Mouse (Mus musculus) liver, embryonic 11.5 days (tissue): Measurements from ENCODE around the gene Ntn5. TPM values are rescaled to one million over a fixed set of nuclear protein-coding genes. Genes with fewer than 3 reads are reported as not detected.

Experiments
- ATAC-seq: fragments of 200-750 bp; cut with Nextera tagmentation; replicated peaks from 2 replicates; pipeline ENCODE4 v1.8.0; 2017; ENCODE audit warnings: moderate number of reproducible peaks, mild to moderate bottlenecking, moderate TSS enrichment, moderate library complexity; ENCODE audit not compliant: low FRiP score
- DNase-seq: peaks from one replicate; pipeline ENCODE4 v3.0.0-alpha.2; 2017; ENCODE audit warnings: low spot score
- H3K27ac ChIP-seq: fragments of 300-500 bp; sonication (generic); 2 replicates; pipeline ENCODE4 v1.5.1; 2014; ENCODE audit warnings: mild to moderate bottlenecking, low read depth, low read length, control low read depth
- H3K27me3 ChIP-seq: fragments of 300-500 bp; sonication (generic); replicated peaks from 2 replicates; pipeline ENCODE4 v1.6.1; 2014; ENCODE audit warnings: low read length, mixed read lengths; ENCODE audit not compliant: control insufficient read depth, insufficient read depth
- H3K36me3 ChIP-seq: fragments of 300-500 bp; sonication (generic); 2 replicates; pipeline ENCODE4 v1.6.1; 2014; ENCODE audit warnings: mild to moderate bottlenecking, low read length, moderate library complexity, mixed read lengths; ENCODE audit not compliant: control insufficient read depth, insufficient read depth
- H3K4me1 ChIP-seq: fragments of 300-500 bp; sonication (generic); replicated peaks from 2 replicates; pipeline ENCODE4 v1.6.1; 2014; ENCODE audit warnings: low read length, mixed read lengths; ENCODE audit not compliant: control insufficient read depth, insufficient read depth
- H3K4me2 ChIP-seq: fragments of 300-500 bp; sonication (generic); 2 replicates; pipeline ENCODE4 v1.6.1; 2014; ENCODE audit warnings: mild to moderate bottlenecking, control low read depth, moderate library complexity
- H3K4me3 ChIP-seq: fragments of 300-500 bp; sonication (generic); 2 replicates; pipeline ENCODE4 v1.5.1; 2014; ENCODE audit warnings: low read depth, low read length, control low read depth
- H3K9ac ChIP-seq: fragments of 300-500 bp; sonication (generic); 2 replicates; pipeline ENCODE4 v1.6.1; 2014; ENCODE audit warnings: low read depth, low read length, control low read depth
- H3K9me3 ChIP-seq: fragments of 300-500 bp; sonication (generic); 2 replicates; pipeline ENCODE4 v1.6.1; 2016; ENCODE audit warnings: low read length, inconsistent platforms, mixed read lengths; ENCODE audit not compliant: control insufficient read depth
- WGBS: fragments of 180-500 bp; shearing (Covaris S2); extraction: QIAGEN DNeasy Blood & Tissue Kit; methylation state at CpG from one replicate; pipeline ENCODE4 v1.1.7; 2014; 5-methylcytosine and 5-hydroxymethylcytosine counted together
- polyA plus RNA-seq: library from polyadenylated mRNA; unstranded; fragments of >200 nt; fragmentation: Nextera tagmentation; extraction: Ambion mirVana; gene quantifications from 2 replicates; pipeline ENCODE4 v1.2.1, GENCODE M21; 2014

Gene Ntn5
- polyA plus RNA-seq, 1 experiment from 2014 or later, result 0.23 TPM

GRCm38 (mm10) chr7:45716952-45717917 lies 33.4 kb downstream of the Ntn5 start:
- DNase-seq, result no peak
- Histone ChIP-seq H3K4me2 (peak overlapping the region; percentile 95), H3K9me3 (no peaks in the 10 kb centered on the region), H3K4me1 (peaks cover 40% of the 10 kb centered on the region), H3K9ac (peak overlapping the region; percentile 95), H3K27ac (peak overlapping the region; percentile 86), H3K4me3 (peak overlapping the region; percentile 71), H3K27me3 (no peaks in the 10 kb centered on the region), H3K36me3 (peaks cover 40% of the 10 kb centered on the region)
- 6% methylated on average over 31 of the region's 31 CpGs for WGBS
- ATAC-seq, result peak; percentile 37; the same call in 1 of the 2 replicates

GRCm38 (mm10) chr7:45717918-45718297 lies 34.1 kb downstream of the Ntn5 start, which contains the start of gene Sphk2:
TSS of gene Sphk2 (minus strand) at chr7:45718002.
- WGBS, result under 1% methylated on average over 41 of the region's 41 CpGs
- Histone ChIP-seq H3K9ac (peak within 1 kb of the TSS; percentile 95), H3K27me3 (no peaks in the 10 kb centered on the region), H3K4me3 (peak within 1 kb of the TSS; percentile 71), H3K4me2 (peak within 1 kb of the TSS; percentile 95), H3K36me3 (peaks cover 38% of the 10 kb centered on the region), H3K9me3 (no peaks in the 10 kb centered on the region), H3K4me1 (peaks cover 40% of the 10 kb centered on the region), H3K27ac (peak within 1 kb of the TSS; percentile 86)
- DNase-seq (peak; percentile 98), ATAC-seq (peak; percentile 69)

GRCm38 (mm10) chr7:45718331-45718730 lies 34.5 kb downstream of the Ntn5 start:
- Histone ChIP-seq H3K4me3 (peak overlapping the region; percentile 71), H3K36me3 (peaks cover 33% of the 10 kb centered on the region), H3K27me3 (no peaks in the 10 kb centered on the region), H3K27ac (peak overlapping the region; percentile 75), H3K4me2 (peak overlapping the region; percentile 86), H3K9me3 (no peaks in the 10 kb centered on the region), H3K4me1 (peaks cover 40% of the 10 kb centered on the region), H3K9ac (peak overlapping the region; percentile 95)
- WGBS, result under 1% methylated on average over 20 of the region's 20 CpGs
- DNase-seq (no peak), ATAC-seq (no peak)

- H3K36me3 ChIP-seq, result peaks cover 39% of the 10 kb centered on the region
- H3K4me2 ChIP-seq, result peak overlapping the region; percentile 86
- H3K27me3 ChIP-seq, result no peaks in the 10 kb centered on the region
- peak overlapping the region; percentile 75 for H3K27ac ChIP-seq
- DNase-seq, result no peak
- H3K9ac ChIP-seq, result peak overlapping the region; percentile 95
- 63% methylated on average over 10 of the region's 10 CpGs for WGBS
- H3K4me3 ChIP-seq, result peak overlapping the region; percentile 71
- H3K4me1 ChIP-seq, result peaks cover 37% of the 10 kb centered on the region
- no peaks in the 10 kb centered on the region for H3K9me3 ChIP-seq
- no peak for ATAC-seq
Measured at GRCm38 (mm10) chr7:45719180-45719579, 35.4 kb downstream of the Ntn5 start.

GRCm38 (mm10) chr7:45719738-45720412 lies 36.1 kb downstream of the Ntn5 start:
- Histone ChIP-seq H3K4me3 (peak overlapping the region; percentile 71), H3K27ac (no peak overlapping the region; the same call in 1 of the 2 replicates), H3K4me2 (peak overlapping the region; percentile 86), H3K9me3 (no peaks in the 10 kb centered on the region), H3K9ac (peak overlapping the region; percentile 95), H3K36me3 (peaks cover 46% of the 10 kb centered on the region), H3K4me1 (peaks cover 32% of the 10 kb centered on the region), H3K27me3 (no peaks in the 10 kb centered on the region)
- ATAC-seq, result no peak
- 89% methylated on average over 15 of the region's 16 CpGs for WGBS
- no peak for DNase-seq

- Histone ChIP-seq H3K9ac (no peak within 1 kb of the TSS), H3K4me2 (peak within 1 kb of the TSS; percentile 86), H3K4me1 (peaks cover 29% of the 10 kb centered on the region), H3K27ac (peak within 1 kb of the TSS; percentile 8; the same call in 1 of the 2 replicates), H3K9me3 (no peaks in the 10 kb centered on the region), H3K36me3 (peaks cover 53% of the 10 kb centered on the region), H3K27me3 (no peaks in the 10 kb centered on the region), H3K4me3 (peak within 1 kb of the TSS; percentile 71)
- WGBS, result 82% methylated on average over 14 of the region's 14 CpGs
- no peak for DNase-seq
- no peak for ATAC-seq
Measured at GRCm38 (mm10) chr7:45720413-45721233, 36.8 kb downstream of the Ntn5 start, which contains the start of gene Fam83e. TSS of gene Fam83e (plus strand) at chr7:45721212.

- no peak overlapping the region for H3K27ac ChIP-seq
- WGBS, result 78% methylated on average over 7 of the region's 7 CpGs
- H3K4me3 ChIP-seq, result no peak overlapping the region
- no peak for ATAC-seq
- no peak for DNase-seq
- peaks cover 56% of the 10 kb centered on the region for H3K36me3 ChIP-seq
- H3K27me3 ChIP-seq, result no peaks in the 10 kb centered on the region
- peaks cover 23% of the 10 kb centered on the region for H3K4me1 ChIP-seq
- no peaks in the 10 kb centered on the region for H3K9me3 ChIP-seq
- no peak overlapping the region for H3K9ac ChIP-seq
- H3K4me2 ChIP-seq, result 0 out of 2 replicates have a peak overlapping the region, but pooled peaks have one; percentile 4
Measured at GRCm38 (mm10) chr7:45721234-45721571, 37.4 kb downstream of the Ntn5 start.
